Mouse (Mus musculus) fat pad, adult 2 months (tissue): Measurements from ENCODE around the gene Psmb3.
"Not testable (repeated sequence)": the region's sequence is repeated elsewhere in the genome, so short reads cannot be mapped to it uniquely, and the experiment has no call there.

Experiments used
- DNase-seq: peaks from one replicate; pipeline ENCODE4 v3.0.0-alpha.2; 2011; ENCODE audit warnings: low read depth, low spot score; ENCODE audit errors: extremely low read depth

Psmb3 gene

DNA sequence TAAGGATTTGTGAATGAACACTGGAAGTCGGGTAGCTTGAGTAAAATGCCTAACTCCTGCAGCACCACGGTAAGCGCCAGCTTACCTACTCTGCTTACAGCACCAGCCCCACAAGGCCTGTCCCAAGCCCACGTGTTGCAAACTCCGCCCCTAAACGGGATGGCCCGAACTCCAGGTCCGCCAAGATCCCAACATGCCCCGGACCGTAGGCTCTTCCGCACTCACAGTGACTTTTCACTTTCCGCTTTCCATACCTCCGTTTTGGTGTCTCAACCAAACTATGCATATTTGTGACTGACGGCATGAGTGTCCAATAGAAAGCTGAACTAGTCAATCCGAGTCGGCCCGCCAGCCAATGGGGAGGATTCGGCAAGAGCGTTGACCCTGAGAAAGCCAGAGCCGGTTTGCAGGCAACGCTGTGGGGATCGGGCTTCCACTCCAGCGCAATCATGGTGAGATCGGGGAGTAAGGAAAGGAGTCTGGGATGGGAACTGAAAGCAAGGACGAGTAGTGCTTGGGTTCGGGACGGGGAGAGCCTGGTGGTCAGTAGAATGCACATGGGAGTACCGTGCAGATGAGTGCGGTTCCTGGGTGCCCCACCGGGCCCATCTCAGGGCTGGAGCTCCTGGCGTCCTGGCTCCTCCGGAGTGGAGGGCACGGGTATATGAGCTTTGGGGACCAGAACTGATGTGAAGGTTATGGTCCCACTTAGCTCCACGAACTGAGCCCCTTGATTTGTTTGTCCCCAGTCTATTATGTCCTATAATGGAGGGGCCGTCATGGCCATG, at the start of gene Psmb3:
Gene Psmb3 (plus strand): TSS at position 361 of the 788 bp plus-strand sequence.
- DNase-seq = peak; percentile 99

DNA sequence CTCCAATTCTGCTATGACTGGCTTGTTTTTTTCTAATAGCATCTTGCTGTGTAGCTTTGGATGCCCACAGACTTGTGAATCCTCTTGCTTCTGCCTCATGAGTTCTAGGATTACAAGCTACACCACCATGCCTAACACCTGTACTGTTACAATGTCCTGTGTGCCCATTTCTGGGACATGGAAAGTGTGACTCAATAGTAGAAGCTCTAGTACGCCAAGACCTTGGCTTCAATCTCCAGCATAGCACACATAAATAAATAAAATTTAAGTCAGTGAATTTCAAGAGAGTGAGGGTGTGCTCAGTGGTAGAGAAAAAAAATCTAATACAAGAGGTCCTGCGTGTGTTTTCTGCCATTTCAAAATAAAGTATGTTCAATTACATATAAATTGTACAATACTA, 49.0 kb upstream of the Psmb3 start:
- DNase-seq = no peak

DNA sequence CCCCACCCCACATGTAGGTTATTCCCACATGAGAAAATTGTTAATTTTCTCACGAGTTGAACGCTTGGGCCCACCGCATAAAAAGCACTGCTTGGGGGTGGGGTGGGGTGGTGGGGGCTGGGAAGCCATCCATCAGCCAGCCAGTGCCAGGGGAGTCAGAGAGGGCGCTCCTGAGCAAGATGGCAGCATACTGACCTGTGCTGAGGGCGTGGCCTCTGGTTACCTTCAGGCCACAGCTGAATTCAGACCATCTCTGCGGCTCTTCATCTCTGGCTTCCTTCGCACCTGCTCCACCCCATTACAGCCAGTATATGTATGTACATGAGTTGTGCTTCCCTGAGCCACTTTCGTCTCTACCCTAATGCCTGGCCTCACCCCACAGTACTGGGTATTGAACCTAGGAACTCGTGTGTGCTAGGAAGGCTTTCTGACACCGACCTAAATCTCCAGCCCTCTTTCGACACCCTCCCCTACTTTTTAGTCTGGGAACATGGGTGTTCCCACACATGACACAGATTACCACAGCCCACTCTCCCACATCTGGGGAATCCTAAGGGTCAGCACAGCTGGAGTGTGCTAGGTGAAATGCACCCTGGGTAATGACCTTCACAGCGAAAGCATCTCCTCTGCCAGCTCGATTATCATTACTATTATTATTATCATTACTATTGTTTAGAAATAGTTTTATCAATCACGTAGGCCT, 46.8 kb upstream of the Psmb3 start:
- DNase-seq = no peak

DNA sequence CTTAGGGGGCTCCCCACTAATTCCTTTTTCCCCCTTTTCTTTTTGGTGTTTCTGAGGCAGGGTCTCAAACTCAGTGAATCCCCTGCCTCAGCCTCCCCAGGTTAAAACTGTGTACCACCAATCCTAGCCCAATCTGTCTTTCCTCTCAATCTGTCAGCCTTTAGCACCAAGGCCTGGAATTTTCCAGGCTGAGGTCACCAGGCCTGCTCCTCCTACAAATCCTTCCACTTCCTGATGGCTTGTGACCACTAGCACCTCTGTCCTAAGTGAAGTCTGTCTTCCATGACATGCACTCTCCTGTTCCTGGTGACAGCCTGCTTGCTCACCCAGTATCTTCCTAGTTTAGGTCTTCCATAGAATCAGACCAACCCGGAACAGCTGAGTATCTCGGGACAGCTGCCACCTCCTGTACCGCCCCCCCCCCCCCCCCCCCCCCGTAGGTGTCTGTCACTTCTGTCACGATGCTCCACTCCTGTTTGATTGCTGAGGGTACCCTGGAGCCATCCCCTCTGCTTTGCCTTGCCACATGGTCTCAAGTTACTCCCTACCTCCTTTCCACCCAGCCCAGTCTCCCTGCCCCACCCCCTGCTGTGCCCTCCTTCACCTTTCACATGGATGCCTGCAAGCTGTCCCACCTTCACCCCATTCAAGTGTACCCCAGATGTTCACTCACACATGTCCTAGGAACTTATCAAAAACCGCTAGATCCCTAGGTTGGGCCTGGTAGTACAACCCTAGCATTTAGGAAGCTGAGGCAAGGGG, 45.8 kb upstream of the Psmb3 start:
- no peak for DNase-seq

DNA sequence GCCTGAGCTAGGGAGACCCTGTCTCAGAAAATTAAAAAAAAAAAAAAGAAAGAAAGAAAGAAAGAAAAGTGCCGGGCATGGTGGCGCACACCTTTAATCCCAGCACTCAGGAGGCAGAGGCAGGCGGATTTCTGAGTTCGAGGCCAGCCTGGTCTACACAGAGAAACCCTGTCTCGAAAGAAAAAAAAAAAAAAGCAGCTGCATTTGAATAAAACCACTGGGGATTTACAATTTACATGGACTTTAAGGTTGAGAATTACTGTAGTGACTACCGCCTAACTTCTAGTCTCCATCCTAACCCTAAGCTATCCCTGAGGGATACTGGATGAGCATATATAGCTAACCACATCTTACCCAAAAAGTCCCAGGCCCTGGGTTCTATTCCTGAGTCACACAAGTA, 45.2 kb upstream of the Psmb3 start:
- not testable (repeated sequence) for DNase-seq

DNA sequence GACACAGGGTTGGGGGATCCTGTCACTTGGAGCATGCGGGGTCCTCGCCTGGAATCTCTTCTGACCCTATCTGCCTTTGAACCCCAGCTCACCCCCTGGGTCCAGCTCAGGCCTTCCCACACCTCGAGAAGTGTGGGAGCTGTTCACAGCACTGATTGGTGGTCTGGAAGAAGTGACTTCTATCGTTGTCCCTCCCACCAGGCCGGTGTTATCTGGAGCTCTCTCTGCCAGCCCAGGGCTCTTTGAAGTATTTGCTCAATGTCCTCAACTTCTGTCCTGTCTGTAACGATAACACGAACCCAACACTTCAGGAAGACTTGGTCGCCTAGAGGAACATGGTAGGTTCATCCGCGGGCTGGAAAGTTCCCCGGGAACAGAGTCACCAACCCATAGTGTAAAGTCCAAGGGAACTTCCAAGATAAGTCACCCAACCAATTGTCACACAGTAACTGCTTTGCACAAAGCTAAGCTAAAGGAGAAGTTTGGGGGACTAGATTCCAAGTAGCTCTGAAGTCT, 44.4 kb upstream of the Psmb3 start:
- no peak for DNase-seq

DNA sequence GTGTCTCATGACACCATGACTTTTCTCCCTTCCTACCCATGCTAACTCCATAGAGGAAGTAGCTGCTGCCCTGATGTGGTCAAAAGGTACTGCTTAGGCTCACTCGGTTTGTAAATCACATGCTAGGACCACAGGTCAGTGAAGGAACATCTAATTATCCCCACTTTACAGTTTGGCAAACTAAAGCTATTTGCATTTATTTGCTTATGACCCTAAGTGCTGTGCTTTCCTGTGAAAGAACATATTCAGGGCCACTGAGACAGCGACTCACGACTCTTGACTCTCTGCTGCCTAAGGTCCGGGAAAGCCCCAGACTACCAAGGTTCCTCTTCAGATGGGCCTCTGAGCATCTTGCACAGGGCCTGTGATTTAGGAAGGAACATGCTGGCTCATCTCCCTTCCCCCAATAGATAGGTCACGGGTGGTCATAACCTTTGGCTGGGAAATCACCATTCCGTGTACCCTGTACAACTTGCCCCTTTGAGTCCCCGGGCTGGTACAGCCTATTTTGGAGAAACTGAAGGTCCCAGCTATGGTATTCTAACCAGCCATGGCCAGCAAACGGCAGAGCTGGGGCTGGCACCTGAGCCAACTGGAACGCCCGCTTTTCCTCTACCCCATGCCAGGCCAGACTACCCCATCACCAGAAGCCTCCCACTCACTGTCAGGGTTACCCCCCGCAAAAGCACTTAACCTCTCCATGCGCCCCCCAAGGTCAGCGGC, 43.8 kb upstream of the Psmb3 start:
- DNase-seq = no peak

DNA sequence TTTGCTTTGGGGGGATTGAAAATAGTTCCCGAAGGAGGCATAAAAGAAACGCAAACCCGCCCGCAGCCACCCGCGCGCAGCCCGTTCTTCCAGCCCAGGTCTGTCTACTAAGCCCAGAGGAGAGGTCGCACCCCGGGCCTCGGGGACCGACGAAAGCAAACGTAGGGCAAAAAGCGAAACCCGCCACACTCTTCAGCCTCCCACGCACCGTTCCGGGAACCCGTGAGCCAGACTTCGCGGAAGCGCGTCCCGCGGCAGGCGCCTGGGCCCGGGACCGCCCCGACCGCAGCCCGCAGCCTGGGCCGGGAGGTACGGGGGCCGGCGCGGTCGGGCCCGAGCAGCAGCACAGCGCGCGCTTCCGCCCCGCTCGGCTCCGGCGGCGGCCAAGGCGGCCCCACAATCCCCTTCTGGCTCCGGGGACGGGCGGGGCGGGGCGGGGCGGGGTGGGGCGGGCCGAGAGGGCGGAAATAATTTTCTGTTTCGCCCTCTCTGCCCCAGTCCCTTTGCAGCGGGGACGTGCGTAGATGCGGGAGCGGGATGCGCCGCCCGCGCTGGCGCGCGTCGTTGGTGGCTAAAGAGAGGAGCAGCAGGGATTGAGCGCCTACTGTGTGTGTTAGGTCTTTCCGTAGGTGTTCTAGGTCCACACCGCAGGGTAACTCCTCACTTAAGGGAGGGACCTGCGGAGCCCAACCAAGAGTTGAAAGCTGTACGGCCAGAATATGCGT, 43.0 kb upstream of the Psmb3 start:
- no peak for DNase-seq

DNA sequence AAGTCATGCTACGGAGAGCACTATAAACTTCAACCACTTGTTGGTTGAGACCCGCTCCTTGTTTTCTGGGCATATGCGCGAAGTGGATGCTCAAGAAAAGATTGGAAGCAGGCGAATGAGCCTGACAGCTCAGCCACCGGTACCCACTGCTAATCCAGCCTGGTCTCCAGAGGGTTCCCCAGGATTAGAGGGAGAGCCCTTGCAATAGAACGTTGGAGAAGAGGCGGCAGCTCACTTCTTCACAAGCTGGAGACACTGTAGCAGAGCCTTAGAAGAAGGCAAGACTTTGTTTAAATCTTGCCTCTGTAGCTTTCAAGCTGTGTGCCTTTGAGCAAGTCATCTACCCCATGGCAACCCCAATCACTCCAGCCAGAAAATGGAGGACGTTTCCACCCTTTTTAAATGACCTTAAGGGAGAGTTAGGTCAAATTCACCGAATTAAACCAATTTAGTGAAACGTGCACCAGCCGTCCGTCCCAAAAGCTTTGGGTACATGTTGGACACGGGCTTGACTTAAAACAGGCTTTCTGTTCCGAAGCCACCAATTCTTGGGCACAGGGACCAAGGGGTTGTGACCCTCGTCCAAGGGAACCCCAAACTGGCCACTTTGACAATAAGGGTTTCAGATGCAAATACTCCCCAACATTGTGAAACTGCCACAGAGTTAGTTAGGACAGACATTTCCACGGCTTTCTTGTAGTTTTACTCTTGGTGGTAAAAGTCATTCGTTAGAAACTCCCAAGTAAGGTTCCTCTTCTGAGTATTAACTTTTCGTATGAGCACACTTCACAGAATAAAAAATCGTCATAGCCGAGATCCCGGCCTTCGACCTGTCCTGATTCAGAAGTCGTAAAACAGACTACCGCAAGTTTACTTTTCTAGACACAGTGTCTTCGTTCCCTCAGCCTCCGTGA, 42.2 kb upstream of the Psmb3 start:
- no peak for DNase-seq

DNA sequence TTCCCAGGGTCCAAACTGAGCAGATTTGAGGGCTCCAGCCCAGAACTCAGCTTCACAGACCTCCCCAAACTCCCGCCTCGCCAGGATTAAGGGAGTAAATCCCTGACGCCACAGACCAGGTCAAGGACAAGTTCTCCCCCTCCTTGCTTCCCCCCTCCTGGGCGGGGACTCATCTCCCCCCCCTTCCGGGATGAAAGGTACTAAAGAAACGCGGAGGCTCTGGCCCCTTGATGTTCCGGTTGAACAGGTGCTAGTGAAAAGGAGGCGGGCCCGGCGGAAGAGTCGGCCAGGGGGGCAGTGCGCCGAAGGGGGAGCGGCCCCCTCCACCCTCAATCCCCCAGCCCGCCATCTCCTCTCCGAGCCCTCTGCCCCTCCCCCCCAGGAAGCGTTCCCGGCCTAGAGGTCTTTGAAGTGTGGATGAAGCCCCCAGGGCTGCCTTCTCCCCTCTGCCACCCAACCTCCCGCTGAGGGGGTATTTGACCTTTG, 41.5 kb upstream of the Psmb3 start:
- DNase-seq = peak; percentile 33

DNA sequence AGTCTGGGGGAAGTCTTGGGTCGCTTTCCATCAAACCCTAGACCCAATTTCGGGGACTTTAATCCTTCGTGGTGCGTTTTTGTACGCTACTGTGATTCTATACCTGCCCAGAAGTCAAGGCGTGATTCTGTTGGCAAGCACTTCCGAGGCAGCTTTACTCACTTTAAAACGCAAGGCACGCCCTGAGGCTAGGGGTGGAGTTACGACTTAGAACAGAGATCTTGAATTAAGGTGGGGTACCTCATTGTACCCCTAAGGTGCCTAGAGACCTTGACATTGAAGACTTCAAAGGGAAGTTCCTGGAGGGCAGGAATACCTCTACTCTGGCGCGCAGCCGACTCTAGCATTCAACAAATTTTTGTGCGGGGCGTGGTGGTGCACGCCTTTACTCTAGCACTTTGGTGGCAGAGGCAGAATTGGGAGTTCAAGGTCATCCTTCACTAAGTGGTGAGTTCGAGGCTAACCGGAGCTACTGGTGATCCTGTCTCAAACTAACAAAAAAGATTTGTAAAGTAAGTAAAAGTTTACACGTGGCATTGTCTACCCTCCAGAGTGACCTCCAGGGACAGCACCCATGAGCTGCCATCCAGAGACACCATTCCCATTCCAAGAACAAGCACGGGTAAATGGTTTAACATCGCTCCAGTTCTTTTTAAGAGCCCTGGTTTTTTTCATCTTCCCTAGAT, 40.8 kb upstream of the Psmb3 start:
- peak; percentile 36 for DNase-seq

DNA sequence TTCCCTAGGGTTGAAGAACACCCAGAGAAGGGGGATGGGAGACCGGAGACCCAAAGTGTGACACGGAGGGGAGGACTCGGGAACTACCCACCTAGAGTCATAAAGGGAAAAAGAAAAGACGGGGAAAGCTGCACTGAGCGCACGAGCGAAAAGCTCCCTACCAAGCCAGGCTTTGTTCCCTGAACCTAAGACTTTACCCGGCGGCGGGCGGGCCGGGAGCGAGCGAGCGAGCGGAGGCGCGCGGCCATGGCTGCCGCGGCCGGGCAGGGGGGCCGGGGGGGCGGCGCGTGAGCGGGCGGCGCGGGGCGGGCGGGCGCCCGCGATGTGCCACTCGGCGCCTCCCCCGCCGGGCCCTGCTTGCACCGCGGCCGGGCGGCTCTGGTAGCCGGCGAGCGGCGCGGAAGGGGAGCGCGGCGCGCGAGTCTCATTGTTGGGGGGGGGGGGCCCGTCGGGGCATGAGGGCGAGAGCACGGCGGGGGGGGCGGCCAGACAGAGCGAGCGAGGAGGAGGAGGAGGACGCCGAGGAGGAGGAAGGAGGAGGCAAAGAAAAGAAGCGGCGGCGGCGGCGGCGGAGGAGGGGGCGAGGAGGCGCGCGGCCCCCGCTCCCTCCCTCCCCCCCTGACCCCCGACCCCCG, 40.2 kb upstream of the Psmb3 start, which contains the start of gene Mllt6:
Gene Mllt6 (plus strand): TSS at position 522 of the 635 bp plus-strand sequence.
- no peak for DNase-seq

DNA sequence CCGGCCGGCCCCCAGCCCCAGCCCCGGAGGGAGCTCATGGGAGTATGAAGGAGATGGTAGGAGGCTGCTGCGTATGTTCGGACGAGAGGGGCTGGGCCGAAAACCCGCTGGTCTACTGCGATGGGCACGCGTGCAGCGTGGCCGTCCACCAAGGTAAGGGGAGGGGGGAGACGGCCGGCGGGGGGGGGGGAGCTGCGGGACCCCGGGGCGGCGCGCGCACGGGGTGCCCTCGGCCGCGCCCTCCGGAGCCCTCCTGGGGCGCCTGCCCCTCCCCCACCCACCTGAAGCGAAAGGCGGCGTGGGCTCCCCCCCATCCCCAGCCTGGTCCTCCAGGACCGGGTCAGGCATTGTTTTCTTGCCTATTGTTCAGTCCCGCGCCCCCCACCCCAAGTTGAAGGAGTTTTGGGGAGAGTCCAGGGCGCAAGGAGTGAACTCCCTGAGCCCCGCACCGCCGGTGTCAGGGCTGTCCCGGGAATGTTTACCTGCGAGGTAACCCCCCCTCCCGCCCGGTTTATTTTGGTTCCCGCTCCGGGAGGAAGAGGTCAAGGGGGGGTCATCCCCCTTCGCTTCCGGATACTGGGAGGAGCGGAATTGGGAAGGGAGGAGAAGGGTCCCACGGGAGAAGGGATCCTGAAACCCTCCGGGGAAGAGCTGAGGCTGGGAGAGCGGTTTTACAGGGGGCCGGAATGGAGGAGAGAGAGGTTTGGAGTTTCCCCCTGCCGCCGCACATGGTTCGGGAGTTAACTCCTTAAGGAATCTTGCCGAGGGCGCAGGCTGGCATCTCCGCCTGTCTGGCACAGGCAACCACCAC, 39.5 kb upstream of the Psmb3 start:
- DNase-seq = no peak

DNA sequence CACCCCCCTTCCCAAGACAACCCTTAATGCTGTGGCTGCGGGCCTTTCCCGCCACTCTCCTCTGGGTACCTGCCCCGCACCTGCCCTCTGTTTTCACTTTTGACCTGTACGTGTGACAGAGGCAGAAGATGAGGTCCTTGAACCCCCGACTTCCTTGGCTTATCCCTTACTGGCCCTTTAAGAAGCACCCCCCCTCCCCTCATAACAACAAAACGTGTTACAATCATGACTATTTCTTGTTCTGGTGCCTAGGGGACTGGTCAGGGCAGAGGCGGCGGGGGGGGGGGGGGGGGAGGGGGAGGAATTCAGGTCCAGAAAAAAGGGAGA, 38.9 kb upstream of the Psmb3 start:
- DNase-seq = no peak

DNA sequence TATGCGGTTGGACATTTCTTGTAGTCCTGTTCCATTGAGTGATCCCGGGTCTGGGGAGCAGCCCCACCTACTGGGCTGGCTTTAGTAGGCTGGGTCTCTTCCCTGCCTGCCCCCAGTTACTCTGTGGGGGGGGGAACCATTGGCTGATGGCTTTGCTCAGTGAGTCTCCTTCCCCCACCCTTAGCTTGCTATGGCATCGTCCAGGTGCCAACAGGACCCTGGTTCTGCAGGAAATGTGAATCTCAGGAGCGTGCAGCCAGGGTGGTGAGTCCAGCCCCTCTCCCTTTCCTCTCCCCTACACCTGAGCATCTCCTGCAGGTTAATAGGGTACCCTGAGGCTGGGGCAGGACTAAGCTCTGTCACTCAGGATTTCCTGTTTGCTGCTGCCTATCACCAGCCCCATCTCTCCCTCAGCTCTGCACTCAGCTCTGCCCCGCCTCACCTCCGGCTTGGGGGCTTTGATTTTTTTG, 38.4 kb upstream of the Psmb3 start:
- no peak for DNase-seq

DNA sequence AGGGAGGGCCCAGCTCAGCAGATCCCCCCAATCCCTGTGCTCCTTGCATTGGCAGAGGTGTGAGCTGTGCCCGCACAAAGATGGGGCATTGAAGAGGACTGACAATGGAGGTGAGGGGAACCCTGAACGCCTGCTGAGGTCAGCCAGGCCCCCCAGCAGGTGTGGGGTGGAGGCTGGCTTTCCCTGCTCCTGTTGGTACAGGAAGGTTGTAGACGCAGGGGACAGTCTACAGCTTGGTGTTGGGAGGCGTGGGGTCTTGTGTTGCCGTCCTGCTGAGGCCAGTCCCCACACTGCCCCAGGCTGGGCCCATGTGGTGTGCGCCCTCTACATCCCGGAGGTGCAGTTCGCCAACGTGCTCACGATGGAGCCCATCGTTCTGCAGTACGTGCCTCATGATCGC, 37.8 kb upstream of the Psmb3 start:
- DNase-seq = no peak

DNA sequence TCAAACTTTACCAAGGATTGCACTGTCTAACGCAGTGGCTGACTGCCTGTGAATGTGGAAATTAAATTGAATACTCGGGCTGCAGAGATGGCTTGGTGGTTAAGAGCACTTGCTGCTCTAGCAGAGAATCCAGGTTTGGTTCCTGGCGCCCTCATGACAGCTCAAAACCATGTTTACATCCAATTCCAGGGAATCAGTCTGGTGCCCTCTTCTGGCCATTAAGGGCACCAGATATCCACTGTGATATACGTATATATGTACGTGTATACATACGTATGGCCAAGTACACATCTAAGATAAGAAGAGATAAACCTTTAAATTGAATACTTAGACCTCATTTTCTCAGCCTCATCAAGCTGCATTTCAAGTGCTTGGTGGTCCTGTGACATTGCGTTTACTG, 37.0 kb upstream of the Psmb3 start:
- no peak for DNase-seq
